Mouse (Mus musculus): ENCODE results near the gene Pdcd4. TPM values are rescaled to one million over a fixed set of nuclear protein-coding genes. Genes with fewer than 3 reads are reported as not detected.

The Pdcd4 gene
- 158 TPM for polyA plus RNA-seq (2014; fragmentation: Illumina TruSeq; extraction: RNeasy Lipid Tissue Mini Kit (QIAGEN cat#74804); ENCODE audit: low read depth, low replicate concordance)

DNA sequence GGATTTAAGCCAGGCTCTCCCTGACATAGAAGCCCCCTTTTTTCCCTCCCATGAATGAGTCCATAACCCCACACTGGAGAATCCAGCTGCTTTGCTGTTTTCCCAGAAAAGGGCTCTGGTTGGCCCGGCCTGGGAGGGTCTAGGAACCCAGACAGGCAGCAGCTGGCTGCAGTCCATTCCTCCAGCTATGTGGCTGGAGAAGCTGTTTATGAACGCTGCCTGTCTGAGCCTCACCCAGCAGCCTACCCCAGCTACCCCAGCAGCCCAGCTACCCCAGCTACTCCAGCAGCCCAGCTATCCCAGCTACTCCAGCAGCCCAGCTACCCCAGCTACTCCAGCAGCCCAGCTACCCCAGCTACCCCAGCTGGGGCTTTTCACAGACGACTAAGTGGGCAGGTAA is at the start of gene Pdcd4:
Gene Pdcd4 (plus strand): TSS at position 171 of the 400 bp plus-strand sequence.

DNA sequence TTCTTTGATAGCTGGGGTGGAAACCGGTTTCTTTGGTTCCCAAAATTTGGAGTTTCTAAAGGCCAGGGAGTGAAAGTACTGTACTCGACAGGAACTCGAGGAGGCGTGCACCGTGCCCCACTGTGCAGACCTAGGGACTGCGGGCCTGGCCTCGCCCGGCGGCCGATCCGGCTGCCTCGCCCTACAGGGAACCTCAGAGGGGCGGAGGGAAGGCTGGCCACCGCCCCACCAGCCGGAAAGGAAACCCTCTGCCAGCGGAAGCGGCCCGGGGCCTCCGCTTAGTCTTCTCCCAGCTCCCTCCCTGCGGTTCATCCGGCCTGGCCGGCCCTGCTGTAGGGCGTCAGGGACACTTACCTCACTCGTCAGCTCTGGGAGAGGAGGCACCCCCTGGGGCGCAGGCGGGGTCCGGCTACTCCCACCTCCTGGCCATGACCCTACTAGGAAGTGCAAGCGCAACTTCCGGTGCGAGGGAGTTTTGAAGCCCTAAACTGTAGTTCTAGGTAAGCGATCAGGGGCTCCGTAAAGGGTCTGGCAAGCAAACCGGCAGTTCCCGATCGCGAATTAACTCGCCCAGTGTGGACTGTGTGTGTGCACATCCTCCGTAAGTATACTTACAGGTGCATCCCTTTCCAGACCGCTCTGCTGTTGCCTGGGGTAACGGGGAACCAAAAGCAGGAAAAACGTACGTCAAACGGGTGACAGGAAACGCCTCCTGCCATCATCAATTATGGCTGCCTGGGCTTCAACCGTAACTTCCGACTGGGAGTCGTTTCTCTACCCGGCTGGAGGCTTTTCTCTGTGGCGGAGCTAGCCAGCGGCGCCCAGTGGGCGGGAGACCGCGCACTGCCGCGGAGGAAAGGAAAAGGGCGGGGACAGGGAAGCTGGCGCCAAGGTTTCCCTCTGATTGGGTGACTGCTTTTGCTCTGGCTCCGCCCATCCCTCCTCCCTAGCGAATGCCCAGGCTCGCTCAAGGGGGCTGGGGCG is 52.1 kb downstream of the Pdcd4 start, which contains the start of the genes Shoc2 and Bbip1:
Gene Shoc2 (plus strand): TSS at position 505 of the 984 bp plus-strand sequence.
Gene Bbip1 (minus strand): TSS at position 826 of the 984 bp plus-strand sequence.

Other genes with a start within 250 kb of the Pdcd4 start
- 0.61 TPM for gene Rbm20, start 214.9 kb upstream of the Pdcd4 start, polyA plus RNA-seq (2014; fragmentation: Illumina TruSeq; extraction: RNeasy Lipid Tissue Mini Kit (QIAGEN cat#74804); ENCODE audit: low read depth, low replicate concordance)
- gene Shoc2, start 52.1 kb downstream of the Pdcd4 start, polyA plus RNA-seq (2014; fragmentation: Illumina TruSeq; extraction: RNeasy Lipid Tissue Mini Kit (QIAGEN cat#74804); ENCODE audit: low read depth, low replicate concordance): 46.2 TPM
- gene Bbip1, start 52.4 kb downstream of the Pdcd4 start, polyA plus RNA-seq (2014; fragmentation: Illumina TruSeq; extraction: RNeasy Lipid Tissue Mini Kit (QIAGEN cat#74804); ENCODE audit: low read depth, low replicate concordance): 48.7 TPM
- not detected for gene Adra2a, start 151.9 kb downstream of the Pdcd4 start, polyA plus RNA-seq (2014; fragmentation: Illumina TruSeq; extraction: RNeasy Lipid Tissue Mini Kit (QIAGEN cat#74804); ENCODE audit: low read depth, low replicate concordance)

Data from liver, adult 10 weeks (tissue).